Mouse (Mus musculus) midbrain, embryonic 11.5 days (tissue): ENCODE measurements around the gene Zfp108. TPM values are rescaled to one million over a fixed set of nuclear protein-coding genes. Genes with fewer than 3 reads are reported as not detected.
"Not testable (repeated sequence)": the region's sequence is repeated elsewhere in the genome, so short reads cannot be mapped to it uniquely, and the experiment has no call there.

Source experiments
- ATAC-seq: fragments of 200-750 bp; cut with Nextera tagmentation; 2 replicates; pipeline ENCODE4 v1.8.0; 2017; ENCODE audit warnings: moderate TSS enrichment, moderate library complexity; ENCODE audit not compliant: low FRiP score
- DNase-seq: peaks from one replicate; pipeline ENCODE4 v3.0.0; 2015; ENCODE audit warnings: low spot score; ENCODE audit errors: missing footprints
- H3K27ac ChIP-seq: fragments of 300-500 bp; sonication (generic); 2 replicates; pipeline ENCODE4 v1.5.1; 2014; ENCODE audit warnings: low read depth, low read length
- H3K27me3 ChIP-seq: fragments of 300-500 bp; sonication (generic); 2 replicates; pipeline ENCODE4 v1.6.1; 2014; ENCODE audit warnings: mild to moderate bottlenecking, low read length, moderate library complexity, mixed read lengths; ENCODE audit not compliant: control insufficient read depth, insufficient read depth
- H3K36me3 ChIP-seq: fragments of 300-500 bp; sonication (generic); 2 replicates; pipeline ENCODE4 v1.6.1; 2014; ENCODE audit warnings: mild to moderate bottlenecking, low read length, moderate library complexity, mixed read lengths; ENCODE audit not compliant: control insufficient read depth, insufficient read depth
- H3K4me1 ChIP-seq: fragments of 300-500 bp; sonication (generic); 2 replicates; pipeline ENCODE4 v1.6.1; 2014; ENCODE audit warnings: low read length; ENCODE audit not compliant: control insufficient read depth, insufficient read depth
- H3K4me2 ChIP-seq: fragments of 300-500 bp; sonication (generic); 2 replicates; pipeline ENCODE4 v1.6.1; 2014; ENCODE audit warnings: mild to moderate bottlenecking, moderate library complexity
- H3K4me3 ChIP-seq: fragments of 300-500 bp; sonication (generic); 2 replicates; pipeline ENCODE4 v1.5.1; 2014; ENCODE audit warnings: low read depth, low read length
- H3K9ac ChIP-seq: fragments of 300-500 bp; sonication (generic); 2 replicates; pipeline ENCODE4 v1.6.1; 2014; ENCODE audit warnings: low read length
- H3K9me3 ChIP-seq: fragments of 300-500 bp; sonication (generic); 2 replicates; pipeline ENCODE4 v1.6.1; 2016; ENCODE audit warnings: low read length; ENCODE audit not compliant: control insufficient read depth
- WGBS: fragments of 180-500 bp; shearing (Covaris S2); extraction: QIAGEN DNeasy Blood & Tissue Kit; methylation state at CpG from one replicate; pipeline ENCODE4 v1.1.7; 2014; 5-methylcytosine and 5-hydroxymethylcytosine counted together
- polyA plus RNA-seq: library from polyadenylated mRNA; unstranded; fragments of >200 nt; fragmentation: Nextera tagmentation; extraction: Ambion mirVana; gene quantifications from 2 replicates; pipeline ENCODE4 v1.2.1, GENCODE M21; 2014

Zfp108 gene
- polyA plus RNA-seq, 1 experiment from 2014 or later = 2.5 TPM

GRCm38 (mm10) chr7:24259306-24259999, 4.9 kb downstream of the Zfp108 start:
- Histone ChIP-seq H3K9ac (no peak overlapping the region), H3K4me3 (no peak overlapping the region), H3K9me3 (no peaks in the 10 kb centered on the region), H3K4me2 (no peak overlapping the region), H3K36me3 (no peaks in the 10 kb centered on the region), H3K27ac (no peak overlapping the region), H3K4me1 (no peaks in the 10 kb centered on the region), H3K27me3 (no peaks in the 10 kb centered on the region)
- no peak for DNase-seq
- WGBS = 88% methylated on average over 13 of the region's 13 CpGs
- ATAC-seq = no peak

- 95% methylated on average over 4 of the region's 4 CpGs for WGBS
- no peaks in the 10 kb centered on the region for H3K36me3 ChIP-seq
- no peaks in the 10 kb centered on the region for H3K9me3 ChIP-seq
- no peak for ATAC-seq
- no peaks in the 10 kb centered on the region for H3K4me1 ChIP-seq
- H3K4me2 ChIP-seq = no peak overlapping the region
- no peak overlapping the region for H3K4me3 ChIP-seq
- no peak overlapping the region for H3K27ac ChIP-seq
- H3K27me3 ChIP-seq = no peaks in the 10 kb centered on the region
- no peak overlapping the region for H3K9ac ChIP-seq
- no peak for DNase-seq
Measured at GRCm38 (mm10) chr7:24260000-24260312, 5.4 kb downstream of the Zfp108 start.

- H3K4me2 ChIP-seq = no peak overlapping the region
- H3K9ac ChIP-seq = no peak overlapping the region
- no peak for ATAC-seq
- no peak overlapping the region for H3K4me3 ChIP-seq
- peak; percentile 82 for DNase-seq
- no peaks in the 10 kb centered on the region for H3K4me1 ChIP-seq
- H3K9me3 ChIP-seq = no peaks in the 10 kb centered on the region
- H3K27me3 ChIP-seq = no peaks in the 10 kb centered on the region
- no peaks in the 10 kb centered on the region for H3K36me3 ChIP-seq
- no peak overlapping the region for H3K27ac ChIP-seq
- 70% methylated on average over 24 of the region's 24 CpGs for WGBS
Measured at GRCm38 (mm10) chr7:24268176-24269155, 13.9 kb downstream of the Zfp108 start.

GRCm38 (mm10) chr7:24269256-24269655, 14.7 kb downstream of the Zfp108 start:
- 82% methylated on average over 3 of the region's 3 CpGs for WGBS
- ATAC-seq (peak; percentile 10; the same call in 1 of the 2 replicates), DNase-seq (no peak)
- Histone ChIP-seq H3K9ac (no peak overlapping the region; the same call in 1 of the 2 replicates), H3K4me2 (no peak overlapping the region), H3K36me3 (no peaks in the 10 kb centered on the region), H3K4me1 (no peaks in the 10 kb centered on the region), H3K4me3 (no peak overlapping the region), H3K9me3 (no peaks in the 10 kb centered on the region), H3K27me3 (no peaks in the 10 kb centered on the region), H3K27ac (no peak overlapping the region)

- ATAC-seq (peak; percentile 62), DNase-seq (peak; percentile 75)
- WGBS = 37% methylated on average over 7 of the region's 7 CpGs
- peak overlapping the region; percentile 64 for H3K4me2 ChIP-seq
- H3K27ac ChIP-seq = no peak overlapping the region
- H3K27me3 ChIP-seq = no peaks in the 10 kb centered on the region
- no peaks in the 10 kb centered on the region for H3K4me1 ChIP-seq
- no peaks in the 10 kb centered on the region for H3K9me3 ChIP-seq
- peaks cover 3% of the 10 kb centered on the region for H3K36me3 ChIP-seq
- peak overlapping the region; percentile 61 for H3K4me3 ChIP-seq
- H3K9ac ChIP-seq = peak overlapping the region; percentile 75
Measured at GRCm38 (mm10) chr7:24269667-24270287, 15.2 kb downstream of the Zfp108 start.

- Histone ChIP-seq H3K27me3 (no peaks in the 10 kb centered on the region), H3K9ac (peak within 1 kb of the TSS; percentile 75), H3K4me2 (peak within 1 kb of the TSS; percentile 64), H3K9me3 (no peaks in the 10 kb centered on the region), H3K4me3 (peak within 1 kb of the TSS; percentile 61), H3K36me3 (peaks cover 6% of the 10 kb centered on the region), H3K27ac (no peak within 1 kb of the TSS), H3K4me1 (no peaks in the 10 kb centered on the region)
- DNase-seq = peak; percentile 96
- ATAC-seq = peak; percentile 94
- WGBS = under 1% methylated on average over 12 of the region's 12 CpGs
Measured at GRCm38 (mm10) chr7:24270288-24270672, 15.7 kb downstream of the Zfp108 start, which contains the start of gene Zfp93. Gene Zfp93, plus strand, starts transcription at chr7:24270420.

- ATAC-seq (no peak), DNase-seq (no peak)
- Histone ChIP-seq H3K4me3 (no peak overlapping the region), H3K9me3 (no peaks in the 10 kb centered on the region), H3K36me3 (peaks cover 8% of the 10 kb centered on the region), H3K4me2 (no peak overlapping the region), H3K27ac (no peak overlapping the region), H3K27me3 (no peaks in the 10 kb centered on the region), H3K9ac (no peak overlapping the region), H3K4me1 (no peaks in the 10 kb centered on the region)
- 97% methylated on average over 6 of the region's 6 CpGs for WGBS
Measured at GRCm38 (mm10) chr7:24271191-24271590, 16.6 kb downstream of the Zfp108 start.

GRCm38 (mm10) chr7:24274456-24274855, 19.9 kb downstream of the Zfp108 start:
- no peaks in the 10 kb centered on the region for H3K9me3 ChIP-seq
- no peaks in the 10 kb centered on the region for H3K4me1 ChIP-seq
- ATAC-seq (no peak), DNase-seq (peak; percentile 57)
- no peak overlapping the region for H3K4me3 ChIP-seq
- peaks cover 8% of the 10 kb centered on the region for H3K36me3 ChIP-seq
- 90% methylated on average over 4 of the region's 4 CpGs for WGBS
- H3K27me3 ChIP-seq = no peaks in the 10 kb centered on the region
- H3K4me2 ChIP-seq = no peak overlapping the region
- no peak overlapping the region for H3K27ac ChIP-seq
- H3K9ac ChIP-seq = no peak overlapping the region

GRCm38 (mm10) chr7:24278771-24279170, 24.2 kb downstream of the Zfp108 start:
- ATAC-seq, DNase-seq: not testable (repeated sequence)
- WGBS = 75% methylated on average over 3 of the region's 3 CpGs

More at GRCm38 (mm10) chr7:24278771-24279170, 24.2 kb downstream of the Zfp108 start:
- H3K4me2 ChIP-seq, H3K4me1 ChIP-seq, H3K27ac ChIP-seq, H3K4me3 ChIP-seq, H3K9ac ChIP-seq, H3K36me3 ChIP-seq, H3K9me3 ChIP-seq, H3K27me3 ChIP-seq: not testable (repeated sequence)
